Mouse (Mus musculus) heart, adult 2 months (tissue): Measurements from ENCODE around the gene Supt6. TPM values are rescaled to one million over a fixed set of nuclear protein-coding genes. Genes with fewer than 3 reads are reported as not detected.
A peak's percentile ranks its signal among the peaks of the same experiment; 100 is the strongest.

Source experiments
- DNase-seq, 2 experiments: peaks; one replicate each; pipeline ENCODE4 v3.0.0; 2021
- H3K27ac ChIP-seq: fragments of 200-600 bp; 2 replicates; pipeline ENCODE4 v1.8.1; 2022
- H3K27me3 ChIP-seq: fragments of 200-500 bp; 2 replicates; pipeline ENCODE4 v1.6.1; 2012; ENCODE audit warnings: mild to moderate bottlenecking, low read length, inconsistent platforms, mixed read lengths; ENCODE audit not compliant: control insufficient read depth, insufficient read depth
- H3K36me3 ChIP-seq: fragments of 200-500 bp; 2 replicates; pipeline ENCODE4 v1.6.1; 2012; ENCODE audit warnings: low read length, inconsistent platforms; ENCODE audit not compliant: control insufficient read depth, insufficient read depth
- H3K4me1 ChIP-seq: fragments of 200-500 bp; 2 replicates; pipeline ENCODE4 v1.6.1; 2011; ENCODE audit warnings: low read length; ENCODE audit not compliant: control insufficient read depth, insufficient read depth
- H3K4me3 ChIP-seq: fragments of 200-600 bp; 2 replicates; pipeline ENCODE4 v1.8.1; 2022
- H3K79me2 ChIP-seq: fragments of 200-500 bp; replicated peaks from 2 replicates; pipeline ENCODE4 v1.6.1; 2012; ENCODE audit warnings: mild to moderate bottlenecking, inconsistent platforms, low read length, moderate library complexity, mixed read lengths; ENCODE audit not compliant: control insufficient read depth, insufficient read depth
- H3K9ac ChIP-seq: fragments of 200-500 bp; 2 replicates; pipeline ENCODE4 v1.6.1; 2012; ENCODE audit warnings: low read depth, mild to moderate bottlenecking, control low read depth, inconsistent platforms, low read length, mixed read lengths
- CTCF ChIP-seq: fragments of 200-600 bp; IDR thresholded peaks from 2 replicates; pipeline ENCODE4 v1.8.1; 2022; ENCODE audit warnings: antibody characterized with exemption, mild to moderate bottlenecking, moderate library complexity
- EP300 ChIP-seq: fragments of 200-500 bp; IDR thresholded peaks from 2 replicates; pipeline ENCODE4 v1.6.1; 2011; ENCODE audit warnings: low read depth, low read length, control low read depth; ENCODE audit not compliant: insufficient read depth
- POLR2A ChIP-seq: fragments of 200-500 bp; IDR thresholded peaks from 2 replicates; pipeline ENCODE4 v1.6.1; 2011; ENCODE audit warnings: mild to moderate bottlenecking, low read depth, low read length, control low read depth; ENCODE audit not compliant: insufficient read depth
- WGBS: fragments of 180-500 bp; shearing (Covaris S2); methylation state at CpG from one replicate; pipeline ENCODE4 v1.1.7; 2018; 5-methylcytosine and 5-hydroxymethylcytosine counted together
- intact Hi-C: fragments of 180-260 bp; cut with DNase I; formaldehyde crosslinking; loops from one replicate; pipeline ENCODE4 v1.15.1; 2025
- polyA plus RNA-seq: library from polyadenylated mRNA; depleted of rRNA; stranded (reverse); fragments of >200 nt; gene quantifications from 2 replicates; pipeline ENCODE4 v1.2.3, GENCODE M21; 2012
- total RNA-seq, 2 experiments: library from RNA; stranded (reverse); gene quantifications; 2 replicates each; pipeline ENCODE4 v1.2.3; 2021

Gene Supt6
- total and polyA plus RNA-seq, 3 experiments, result 13.1 to 32.1 (median 29.5) TPM

DNA sequence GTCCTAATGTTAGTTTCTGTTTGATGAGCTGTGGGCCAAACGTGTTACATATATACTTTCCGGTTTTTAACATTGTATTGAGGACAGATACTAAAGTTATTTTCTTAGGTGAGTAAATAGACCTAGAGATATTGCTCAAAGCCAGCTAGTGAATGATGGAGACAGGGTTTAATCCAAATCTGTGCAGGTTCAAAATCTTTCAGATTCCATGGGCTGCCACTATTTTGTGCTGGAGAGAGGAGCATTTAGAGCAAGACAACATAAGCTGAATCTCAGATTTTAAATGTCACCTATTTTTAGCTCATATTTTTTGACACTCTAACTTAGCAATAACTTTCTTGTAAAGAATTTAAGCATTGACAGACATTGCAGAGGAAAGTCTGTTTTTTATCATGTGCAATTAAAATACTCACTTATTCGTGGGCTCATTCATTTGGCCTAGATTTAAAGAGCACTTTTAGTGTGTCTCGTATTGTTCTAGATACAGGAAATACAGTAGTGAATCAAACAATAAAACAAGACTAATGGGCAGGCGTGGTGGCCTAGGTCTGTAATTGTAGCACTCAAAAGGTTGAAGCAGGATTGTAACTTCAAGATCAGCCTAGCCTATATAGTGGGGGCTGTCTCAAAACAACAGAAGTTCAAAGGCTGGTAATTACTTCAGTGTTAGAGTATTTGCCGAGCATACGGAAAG is 678 bp upstream of the Supt6 start:
- 32% methylated on average over 7 of the region's 7 CpGs for WGBS
- Histone ChIP-seq H3K4me3 (peak overlapping the region; percentile 81), H3K27me3 (no peaks in the 10 kb centered on the region), H3K79me2 (peaks cover 3% of the 10 kb centered on the region), H3K36me3 (peaks cover 9% of the 10 kb centered on the region; the same call in 1 of the 2 replicates), H3K4me1 (peaks cover 4% of the 10 kb centered on the region), H3K9ac (peak overlapping the region; percentile 83; the same call in 1 of the 2 replicates), H3K27ac (peak overlapping the region; percentile 92)
- no peak for DNase-seq
- intact Hi-C loops, result loop anchor here (1.0 kb wide), 1 partner anchor 14 kb away; no protein-coding TSS in a partner anchor
- TF ChIP-seq POLR2A (no peak), CTCF (no peak), EP300 (no peak)

DNA sequence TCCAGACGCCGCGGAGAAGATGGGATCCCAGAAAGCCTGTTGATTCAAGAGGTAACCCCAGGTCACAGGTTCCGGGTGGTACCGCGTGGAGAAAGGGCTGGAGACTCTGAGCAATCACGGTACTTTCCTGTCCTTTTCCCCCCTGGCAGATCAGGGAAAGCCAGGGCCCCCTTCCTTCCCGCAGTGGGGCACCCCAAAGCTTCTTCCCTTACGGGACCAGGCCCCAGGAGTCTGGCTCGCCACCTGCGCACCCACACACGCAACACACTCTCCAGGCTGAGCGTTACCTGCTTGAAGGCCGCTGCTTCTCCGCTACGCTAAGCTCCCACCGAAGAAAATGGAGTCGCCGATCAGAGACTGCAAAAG is 543 bp downstream of the Supt6 start:
- Histone ChIP-seq H3K36me3 (peaks cover 9% of the 10 kb centered on the region; the same call in 1 of the 2 replicates), H3K27me3 (no peaks in the 10 kb centered on the region), H3K79me2 (peaks cover 3% of the 10 kb centered on the region), H3K9ac (peak overlapping the region; percentile 83), H3K4me1 (peaks cover 5% of the 10 kb centered on the region), H3K4me3 (peak overlapping the region; percentile 81), H3K27ac (peak overlapping the region; percentile 92)
- WGBS, result 1% methylated on average over 19 of the region's 19 CpGs
- TF ChIP-seq POLR2A (no peak), CTCF (0 out of 2 replicates have a peak, but pooled peaks have one; percentile 20)
- intact Hi-C loops, result no loop called here
- DNase-seq, result no peak

DNA sequence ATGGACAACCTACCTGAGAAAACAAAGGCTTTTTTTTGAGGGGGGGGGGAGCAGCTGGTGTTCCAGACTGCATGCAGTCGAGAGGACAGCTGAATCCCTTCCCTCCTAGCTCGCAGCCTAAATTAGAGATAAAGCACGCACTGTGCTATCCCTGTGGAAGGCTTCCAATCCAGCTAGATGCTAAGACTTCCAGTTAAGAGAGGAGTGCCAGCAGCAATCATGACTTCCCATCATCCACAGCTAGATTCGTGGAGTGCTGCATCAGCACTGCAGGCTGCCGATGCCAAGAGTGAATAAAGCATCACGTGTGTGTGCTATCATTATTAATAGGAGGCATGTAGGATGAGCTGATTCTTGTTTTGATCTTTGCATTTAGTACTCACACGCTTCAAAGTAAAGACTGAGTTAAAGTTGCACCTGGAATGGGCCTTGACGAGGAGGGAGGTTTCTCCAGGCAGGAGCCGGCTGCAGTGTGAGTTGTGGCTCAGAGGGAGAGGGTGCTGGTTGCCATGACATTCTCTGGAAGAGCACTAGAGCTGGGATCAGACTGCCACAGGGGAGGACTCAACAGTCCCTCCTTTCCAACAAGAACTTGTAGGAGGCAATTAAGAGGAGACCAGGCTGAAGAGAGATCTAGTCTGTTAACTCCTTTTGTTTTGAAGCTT is 5.5 kb downstream of the Supt6 start:
- intact Hi-C loops, result no loop called here
- H3K4me3 ChIP-seq, result no peak overlapping the region
- H3K27ac ChIP-seq, result no peak overlapping the region; the same call in 1 of the 2 replicates
- no peak overlapping the region for H3K9ac ChIP-seq
- peak in 1 of 2 experiments; percentile 28 for DNase-seq
- peaks cover 11% of the 10 kb centered on the region for H3K79me2 ChIP-seq
- 41% methylated on average over 9 of the region's 9 CpGs for WGBS
- no peak for TF ChIP-seq POLR2A
- TF ChIP-seq CTCF, result no peak
- no peak for TF ChIP-seq EP300
- H3K27me3 ChIP-seq, result no peaks in the 10 kb centered on the region
- H3K36me3 ChIP-seq, result peaks cover 8% of the 10 kb centered on the region
- peaks cover 7% of the 10 kb centered on the region for H3K4me1 ChIP-seq

DNA sequence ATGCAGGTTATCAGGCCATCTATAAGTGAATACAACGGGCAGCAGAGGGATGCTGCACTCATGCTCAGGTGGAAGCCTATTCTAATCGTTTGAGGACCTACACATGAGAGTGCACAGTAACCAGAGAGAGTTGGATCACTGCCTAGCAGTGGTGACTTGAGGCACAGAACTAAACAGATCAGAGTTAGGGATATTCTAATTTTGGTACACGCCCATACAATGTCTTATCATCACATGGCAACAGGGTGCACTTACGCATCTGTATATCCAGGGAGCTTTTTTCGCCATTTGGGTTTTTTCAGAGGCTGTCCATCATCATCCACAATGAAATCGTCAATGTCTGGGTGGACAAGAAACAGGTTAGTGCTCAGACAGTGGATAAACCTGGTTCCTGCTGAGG is 14.3 kb downstream of the Supt6 start:
- no peak for DNase-seq
- TF ChIP-seq CTCF (no peak), POLR2A (no peak), EP300 (no peak)
- H3K79me2 ChIP-seq, result peaks cover 5% of the 10 kb centered on the region
- H3K4me3 ChIP-seq, result no peak overlapping the region
- WGBS, result 87% methylated on average over 6 of the region's 6 CpGs
- H3K9ac ChIP-seq, result no peak overlapping the region
- intact Hi-C loops, result no loop called here
- H3K27me3 ChIP-seq, result no peaks in the 10 kb centered on the region
- no peak overlapping the region for H3K27ac ChIP-seq
- H3K36me3 ChIP-seq, result no peaks in the 10 kb centered on the region; the same call in 1 of the 2 replicates
- no peaks in the 10 kb centered on the region; the same call in 1 of the 2 replicates for H3K4me1 ChIP-seq

DNA sequence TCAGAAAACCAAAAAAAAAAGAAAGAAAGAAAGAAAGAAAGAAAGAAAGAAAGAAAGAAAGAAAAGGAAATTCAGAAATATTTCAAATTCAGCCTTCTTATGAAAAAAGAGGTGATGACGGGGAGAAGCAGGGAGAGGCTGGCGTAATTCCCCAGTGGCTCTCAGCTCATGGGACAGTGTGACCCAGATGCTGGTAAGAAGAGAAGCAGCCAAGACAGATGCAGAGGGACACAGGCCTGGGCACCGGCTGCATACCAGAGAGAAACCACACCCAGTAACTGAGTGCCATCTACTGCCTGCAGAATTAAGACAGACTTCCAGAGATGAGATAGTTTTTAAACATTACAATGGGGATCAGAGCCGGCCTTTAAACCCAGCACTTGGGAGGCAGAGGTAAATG is 22.2 kb downstream of the Supt6 start:
- H3K36me3 ChIP-seq, result no peaks in the 10 kb centered on the region; the same call in 1 of the 2 replicates
- no peaks in the 10 kb centered on the region for H3K79me2 ChIP-seq
- no peaks in the 10 kb centered on the region for H3K27me3 ChIP-seq
- intact Hi-C loops, result loop anchor here (10.0 kb wide), 1 partner anchor 61 kb away; no protein-coding TSS in a partner anchor
- H3K4me3 ChIP-seq, result no peak overlapping the region
- 75% methylated on average over 4 of the region's 4 CpGs for WGBS
- DNase-seq, result no peak
- no peaks in the 10 kb centered on the region for H3K4me1 ChIP-seq
- H3K27ac ChIP-seq, result no peak overlapping the region
- H3K9ac ChIP-seq, result no peak overlapping the region
- TF ChIP-seq POLR2A, result no peak
- TF ChIP-seq EP300, result no peak
- TF ChIP-seq CTCF, result no peak
